Mouse (Mus musculus) left cerebral cortex, postnatal 4 days (tissue): Measurements from ENCODE around the gene Fam83g. TPM values are rescaled to one million over a fixed set of nuclear protein-coding genes. Genes with fewer than 3 reads are reported as not detected.
"Not testable (repeated sequence)": the region's sequence is repeated elsewhere in the genome, so short reads cannot be mapped to it uniquely, and the experiment has no call there.

Source experiments
- DNase-seq: peaks from one replicate; pipeline ENCODE4 v3.0.0-alpha.2; 2022
- intact Hi-C: fragments of 180-260 bp; cut with DNase I; formaldehyde crosslinking; loops from one replicate; pipeline ENCODE4 v1.15.1; 2025
- total RNA-seq, 2 experiments: library from RNA; stranded (reverse); gene quantifications; 2 replicates each; pipeline ENCODE4 v1.2.3; 2021

Fam83g gene
- total RNA-seq, result under 1 TPM in 1 of 2 experiments, not detected in 1; 0.12 TPM

- no peak for DNase-seq
- intact Hi-C loops, result no loop called here
Observed at GRCm38 (mm10) chr11:61683907-61684731, at the start of gene Fam83g. Gene Fam83g (plus strand): TSS chr11:61684091.

DNA sequence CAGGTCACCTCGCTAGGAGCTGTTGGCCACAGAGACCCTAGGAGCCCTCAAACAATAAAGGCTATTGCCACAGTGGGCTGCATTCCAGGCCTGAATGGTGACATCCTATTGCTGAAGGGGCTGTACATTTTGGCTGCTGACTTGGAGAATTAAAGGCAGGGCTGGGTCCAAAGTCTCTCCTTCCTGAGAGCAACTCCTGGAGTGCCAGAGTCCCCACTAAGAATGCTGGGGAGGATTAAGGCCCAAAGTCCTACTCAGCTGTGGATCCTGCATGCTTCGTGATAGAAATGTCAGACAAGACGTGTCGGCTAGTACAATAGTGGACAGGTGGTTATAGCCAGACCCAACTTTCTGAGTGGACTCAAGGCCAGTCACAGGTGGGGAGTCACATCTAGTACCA is 47.6 kb upstream of the Fam83g start:
- intact Hi-C loops, DNase-seq: not testable (repeated sequence)

DNA sequence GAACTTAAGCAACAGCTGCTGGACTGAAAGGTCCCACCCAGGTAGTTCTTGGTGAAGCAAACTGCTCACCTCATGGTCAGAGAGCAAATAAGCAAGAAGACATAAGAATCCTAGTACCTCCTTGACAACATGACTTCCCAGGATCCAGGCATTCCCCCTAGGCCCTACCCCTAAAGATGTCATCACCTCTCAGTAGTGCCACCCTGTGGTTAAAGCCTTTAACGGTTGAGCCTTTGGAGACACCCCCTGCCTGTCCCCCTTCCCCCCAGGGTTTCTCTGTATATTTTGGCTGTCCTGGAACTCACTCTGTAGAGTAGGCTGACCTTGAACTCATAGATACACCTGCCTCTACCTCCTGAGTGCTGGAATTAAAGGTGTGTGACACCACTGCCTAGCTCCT is 46.5 kb upstream of the Fam83g start:
- intact Hi-C loops, result no loop called here
- DNase-seq, result no peak

DNA sequence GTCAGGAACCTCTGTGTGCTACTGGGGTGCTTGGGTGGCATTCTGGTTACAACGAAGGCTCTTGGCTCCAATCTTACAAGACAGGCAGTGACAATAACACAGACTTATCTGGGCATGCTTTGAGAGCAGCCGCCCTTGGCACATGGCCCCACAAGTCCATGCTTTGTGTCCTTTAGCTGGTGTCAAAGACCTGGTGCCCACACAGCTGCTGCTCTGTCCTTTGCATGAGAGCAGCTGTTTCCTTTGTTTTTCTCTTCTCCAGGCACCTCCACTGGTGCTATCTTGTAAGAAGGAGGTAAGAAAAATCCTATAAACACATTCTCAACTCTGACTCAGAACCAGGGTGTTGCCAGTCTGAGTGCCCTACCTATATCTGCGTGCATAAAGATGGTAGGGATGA is 46.0 kb upstream of the Fam83g start:
- intact Hi-C loops, result no loop called here
- no peak for DNase-seq

GRCm38 (mm10) chr11:61638764-61639536 is 44.9 kb upstream of the Fam83g start:
- DNase-seq, result no peak

DNA sequence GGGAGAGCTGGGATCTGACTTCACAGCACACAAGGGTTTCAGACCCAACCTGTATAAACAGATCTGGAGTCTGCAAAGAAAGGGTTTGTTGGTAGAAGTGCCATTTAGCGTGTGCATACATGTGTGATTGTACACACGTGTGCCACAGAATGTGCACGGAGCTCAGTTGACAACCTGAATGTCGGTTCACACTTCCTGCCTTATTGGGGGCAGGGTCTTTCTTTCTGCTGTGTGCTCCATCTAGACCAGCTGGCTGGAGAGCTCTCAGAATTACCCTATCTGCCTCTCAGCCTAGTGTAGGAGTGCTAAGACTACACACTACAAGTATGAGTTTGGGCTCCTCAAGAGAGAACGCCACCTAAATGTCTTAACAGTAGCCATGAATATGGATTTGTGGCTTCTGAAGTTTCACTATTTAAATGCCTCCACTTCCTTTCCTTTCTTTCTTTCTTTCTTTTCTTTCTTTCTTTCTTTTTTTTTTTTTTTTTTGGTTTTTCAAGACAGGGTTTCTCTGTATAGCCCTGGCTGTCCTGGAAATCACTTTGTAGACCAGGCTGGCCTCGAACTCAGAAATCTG is 44.2 kb upstream of the Fam83g start:
- no peak for DNase-seq
- intact Hi-C loops, result no loop called here

More at GRCm38 (mm10) chr11:61638764-61639536, 44.9 kb upstream of the Fam83g start:
- intact Hi-C loops, result no loop called here

DNA sequence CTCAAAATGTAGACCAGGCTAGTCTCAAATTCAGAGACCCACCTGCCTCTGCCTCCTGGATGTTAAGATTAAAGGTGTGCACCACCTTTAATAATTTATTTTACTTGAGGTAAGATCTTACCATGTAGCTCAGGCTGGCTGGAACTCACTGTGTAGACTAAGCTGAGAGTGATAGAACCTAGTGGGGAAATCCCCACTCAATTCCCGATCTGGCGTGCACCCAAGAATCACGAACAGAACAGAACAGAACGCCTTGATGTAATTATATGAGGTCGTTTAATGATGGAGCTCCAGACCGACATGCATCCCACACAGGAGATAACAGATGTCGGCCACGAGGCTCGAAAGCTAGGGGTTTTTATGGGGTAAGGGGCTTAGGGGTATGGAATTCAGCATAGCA is 43.3 kb upstream of the Fam83g start:
- DNase-seq, intact Hi-C loops: not testable (repeated sequence)

GRCm38 (mm10) chr11:61642106-61642505 is 41.8 kb upstream of the Fam83g start:
- DNase-seq, result no peak
- intact Hi-C loops, result no loop called here

DNA sequence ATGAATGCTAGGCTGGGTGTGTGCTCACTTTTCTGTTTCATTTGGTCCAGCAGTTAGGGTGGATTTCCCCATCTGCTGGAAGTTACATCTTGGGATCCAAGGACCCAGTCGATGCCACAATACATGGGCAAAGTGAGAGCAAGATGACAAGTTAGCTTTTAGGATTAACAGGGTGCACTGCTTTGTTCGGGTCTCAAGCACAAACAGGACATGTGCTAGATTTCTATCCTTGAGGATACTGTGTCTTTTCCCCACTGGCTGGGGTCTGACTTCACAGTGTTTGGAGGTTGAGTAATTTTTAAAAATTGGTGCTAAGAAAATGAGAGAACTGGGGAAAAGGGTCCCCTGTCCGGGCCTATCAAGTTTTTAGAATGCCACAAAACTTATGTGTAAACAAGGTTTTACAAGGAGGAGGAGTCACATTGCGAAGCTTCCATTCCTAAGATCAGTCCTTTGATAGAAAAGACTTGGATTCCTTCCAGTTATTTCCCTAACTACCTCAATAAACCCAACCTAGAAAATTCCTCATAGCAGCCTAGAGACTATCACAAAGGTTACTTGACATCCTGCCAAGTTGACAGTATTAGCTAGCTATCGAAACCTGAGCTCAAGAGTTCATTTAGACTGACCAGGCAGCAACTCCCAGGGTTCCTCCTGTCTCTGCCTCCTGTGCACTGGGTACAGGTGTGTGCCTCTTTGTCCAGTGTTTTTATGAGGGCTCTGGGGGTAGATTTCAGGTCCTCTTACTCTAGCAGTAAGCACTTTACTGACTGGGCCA is 40.5 kb upstream of the Fam83g start:
- no peak for DNase-seq

GRCm38 (mm10) chr11:61644576-61645326 is 39.1 kb upstream of the Fam83g start:
- intact Hi-C loops, result no loop called here
- peak; percentile 28 for DNase-seq

More for the DNA sequence above, 40.5 kb upstream of the Fam83g start:
- intact Hi-C loops, result no loop called here

DNA sequence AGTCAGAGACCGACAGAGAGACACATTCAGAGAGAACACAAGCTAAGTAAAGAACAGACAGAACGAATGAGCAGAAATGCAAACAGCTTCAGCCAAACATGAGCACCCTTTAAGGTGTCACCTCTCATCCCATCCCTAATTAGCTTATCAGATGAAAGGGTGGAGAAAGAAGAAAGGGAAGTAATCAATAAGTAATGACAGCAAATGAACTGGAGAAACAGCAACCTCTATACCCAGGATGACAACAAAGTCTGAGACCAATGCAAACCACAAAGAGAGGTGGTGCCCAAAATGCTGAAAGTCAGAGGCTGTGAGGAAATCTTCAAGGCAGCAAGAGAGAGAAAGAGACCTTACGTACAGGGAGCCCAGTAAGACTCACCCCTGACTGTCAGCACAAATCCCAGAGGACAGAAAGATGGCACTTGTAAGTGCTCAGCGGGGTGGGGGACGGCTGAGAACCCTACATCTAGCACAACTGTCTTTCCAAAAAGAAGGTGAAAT is 38.5 kb upstream of the Fam83g start:
- DNase-seq, result no peak
- intact Hi-C loops, result no loop called here

DNA sequence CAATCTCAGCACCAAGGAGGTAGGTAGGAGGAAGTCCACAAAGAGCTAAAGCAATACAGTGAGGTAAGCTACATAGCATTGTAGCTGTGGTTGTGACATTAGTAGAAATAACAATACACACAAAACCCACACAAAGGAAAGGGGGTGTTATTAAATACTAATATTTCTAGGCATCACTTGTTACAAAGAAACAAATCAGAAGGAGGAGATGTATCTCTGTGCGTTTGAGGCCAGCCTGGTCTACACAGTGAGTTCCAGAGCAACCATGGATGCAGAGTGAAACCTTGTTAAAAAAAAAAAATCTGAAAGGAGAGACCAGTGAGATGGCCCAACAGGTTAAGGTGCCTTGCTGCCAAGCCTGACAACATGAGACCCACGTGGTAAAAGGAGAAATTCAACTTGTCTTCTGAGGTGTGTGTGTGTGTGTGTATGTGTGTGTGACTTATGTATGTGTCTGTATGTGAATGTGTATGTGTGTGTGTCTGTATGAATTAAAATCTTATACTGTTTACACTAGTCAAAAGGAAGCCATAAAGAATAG is 37.3 kb upstream of the Fam83g start:
- intact Hi-C loops, result no loop called here

DNA sequence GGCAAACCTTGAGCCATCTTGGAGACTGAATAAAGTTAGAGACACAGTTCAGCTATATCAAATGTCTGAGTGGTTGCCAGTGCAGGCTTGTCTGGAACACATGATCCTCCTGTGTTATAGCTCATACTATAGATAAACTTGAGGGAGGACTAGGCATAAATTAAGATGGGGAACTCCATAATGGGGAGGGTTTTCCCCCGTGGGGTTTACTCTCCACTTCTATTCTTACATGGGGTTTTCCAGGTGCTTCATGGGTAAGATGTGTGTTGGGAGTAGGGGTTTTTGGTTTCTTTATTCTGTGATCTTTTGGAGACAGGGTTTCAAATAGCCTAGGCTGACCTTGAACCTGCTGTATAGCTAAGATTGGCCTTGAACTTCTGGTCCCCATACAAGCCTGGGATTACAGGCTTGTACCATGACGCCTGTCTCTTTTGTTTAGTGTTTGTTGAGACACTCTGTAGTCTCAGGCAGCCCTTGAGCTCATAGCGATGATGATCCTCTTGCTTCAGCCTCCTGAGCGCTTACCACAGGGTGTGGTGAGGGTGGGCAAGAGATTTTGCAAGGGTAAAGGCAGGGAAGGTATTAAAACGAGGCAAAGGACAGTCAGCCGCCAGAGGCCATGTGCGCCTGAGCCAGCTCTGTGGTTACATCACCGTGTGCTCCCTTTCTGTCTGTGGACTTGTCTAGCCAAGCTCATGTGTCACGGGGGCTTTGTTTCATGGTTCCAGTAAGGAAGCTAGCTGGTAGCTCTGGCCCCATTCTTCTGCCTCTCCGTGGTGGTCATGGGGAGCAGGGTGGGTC is 36.6 kb upstream of the Fam83g start:
- DNase-seq, result no peak
- intact Hi-C loops, result no loop called here

More for the DNA sequence above, 37.3 kb upstream of the Fam83g start:
- DNase-seq, result no peak

DNA sequence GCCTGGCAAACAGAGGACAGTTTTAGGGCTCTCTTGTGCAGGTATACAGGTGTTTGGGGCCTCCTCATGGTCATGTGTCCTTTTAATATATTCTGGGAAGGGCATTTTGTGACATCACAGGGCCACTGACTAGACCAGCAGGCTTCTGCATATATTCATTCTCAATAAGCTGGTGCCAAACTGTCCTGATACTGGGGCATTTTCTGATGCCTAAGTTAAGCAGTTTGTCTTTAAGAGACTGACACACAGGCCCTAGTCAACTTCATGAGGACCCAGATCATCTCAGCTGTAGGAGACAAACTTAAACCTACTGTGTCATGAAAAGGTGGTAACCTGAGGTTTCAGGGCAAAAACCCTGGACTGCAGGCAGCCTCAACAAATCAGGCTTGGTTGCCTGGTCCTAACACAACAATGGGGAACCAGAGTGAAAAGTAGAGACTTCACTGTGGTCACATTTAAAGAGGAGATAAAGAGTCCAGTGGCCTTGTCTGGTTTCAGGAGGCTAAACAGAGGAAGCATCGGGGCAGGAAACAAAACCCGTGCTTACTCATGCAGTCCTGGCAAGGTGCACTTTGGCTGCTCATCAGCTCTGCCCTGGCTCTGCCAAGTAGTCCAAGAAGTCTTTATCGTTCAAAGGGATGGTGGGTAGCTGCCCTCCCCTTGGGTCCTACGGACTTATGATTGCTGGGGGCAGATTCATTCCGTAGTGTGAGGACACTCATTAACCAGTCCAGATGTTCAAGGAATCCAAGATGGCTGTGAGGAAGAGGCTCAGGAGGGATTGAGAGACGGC is 35.7 kb upstream of the Fam83g start:
- DNase-seq, result no peak
- intact Hi-C loops, result no loop called here

DNA sequence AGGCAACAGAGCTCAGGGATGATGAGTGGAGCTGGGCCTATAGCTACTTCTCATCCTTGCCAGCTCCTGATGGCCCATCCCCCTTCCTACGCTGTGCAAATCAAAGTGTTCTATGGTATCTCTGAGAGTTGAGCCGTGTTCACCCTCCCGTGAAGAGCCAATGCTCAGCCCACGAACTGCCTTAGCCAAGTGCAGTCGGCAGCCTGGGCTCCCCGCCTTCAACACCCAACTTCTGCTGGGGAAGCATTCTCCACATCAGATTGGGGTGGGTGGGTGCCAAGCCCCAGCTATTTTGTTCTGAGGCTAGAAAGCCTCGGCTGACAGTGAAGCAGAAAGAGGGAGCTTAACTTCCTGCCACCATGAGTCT is 35.2 kb upstream of the Fam83g start:
- no peak for DNase-seq

DNA sequence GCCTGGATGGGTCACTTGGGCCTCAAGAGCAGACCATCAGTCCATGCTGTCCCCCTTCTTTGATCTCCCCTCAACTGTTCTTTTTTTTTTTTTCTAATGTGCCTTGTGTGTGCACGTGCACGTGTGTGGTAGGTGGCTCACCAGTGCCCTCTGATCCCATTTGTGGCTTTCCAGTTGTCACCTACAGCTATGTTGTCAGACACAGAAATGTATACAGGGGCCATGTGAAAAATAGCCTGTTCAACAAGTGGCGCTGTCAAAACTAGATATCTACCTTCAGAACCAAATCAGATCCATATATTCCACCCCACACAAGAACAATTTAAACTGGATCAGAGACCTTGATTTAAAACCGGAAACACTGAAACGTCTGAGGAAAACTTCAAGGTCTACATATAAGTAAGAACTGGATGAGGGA is 34.7 kb upstream of the Fam83g start:
- intact Hi-C loops, result no loop called here
- no peak for DNase-seq

More for the DNA sequence above, 35.2 kb upstream of the Fam83g start:
- intact Hi-C loops, result no loop called here

DNA sequence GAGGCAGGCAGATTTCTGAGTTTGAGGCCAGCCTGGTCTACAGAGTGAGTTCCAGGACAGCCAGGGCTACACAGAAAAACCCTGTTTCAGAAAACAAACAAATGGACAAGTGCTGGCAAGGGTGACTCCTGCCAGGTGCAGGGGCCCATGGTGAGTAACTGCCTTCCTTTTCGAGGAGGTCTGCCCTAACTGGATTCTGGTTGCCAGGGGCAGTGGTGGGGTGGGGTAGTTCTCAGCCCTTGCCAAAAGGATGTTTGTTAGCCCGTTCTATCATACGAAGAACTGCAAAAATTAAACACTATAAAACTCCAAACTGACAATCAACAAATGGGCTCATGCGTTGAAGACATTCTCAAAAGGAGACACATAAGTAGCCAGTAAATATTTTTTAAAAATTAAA is 34.3 kb upstream of the Fam83g start:
- intact Hi-C loops, result no loop called here

More for the DNA sequence above, 34.3 kb upstream of the Fam83g start:
- no peak for DNase-seq
